11 mouse cellular contexts compared by ENCODE assay signal in genomic region chr19:21165763-21166464, GRCm38 (mm10).
DNase-seq lines count a peak whose midpoint lies in the region; ATAC-seq and TF ChIP-seq lines count a peak whose summit lies in the region.
"Had no signal": no experiment of that assay in that cellular context is flagged by ENCODE, and none has a peak within 500 bp of the region (broad histone marks: within the 10 kb centered on the region; RNA-seq: fewer than 3 reads in every experiment).

No protein-coding gene starts in this region.

- in situ Hi-C loops in Patski (cut with MboI; ENCODE audit: low pct_unique_long_range_greater_than_20kb): loop anchor here (10.0 kb wide), 1 partner anchor 131 kb away; no protein-coding TSS in a partner anchor

- H3K9me3 ChIP-seq in hindbrain, embryonic 12.5 days (replicated peaks): no peaks in the 10 kb centered on the region
- H3K9me3 ChIP-seq in midbrain, embryonic 12.5 days: no peaks in the 10 kb centered on the region
- H3K9me3 ChIP-seq: heart, embryonic 15.5 days; liver, embryonic 12.5 days had no signal

- POLR2A ChIA-PET in Patski (lab: Charles Lee): no interaction called here

- no peaks in the 10 kb centered on the region for H3K27me3 ChIP-seq in Patski
- H3K27me3 ChIP-seq in hindbrain, embryonic 12.5 days: no peaks in the 10 kb centered on the region
- H3K27me3 ChIP-seq in midbrain, embryonic 12.5 days: 0 out of 2 replicates have a peak, but pooled peaks cover 6% of the 10 kb centered on the region
- H3K27me3 ChIP-seq: heart, embryonic 15.5 days; liver, embryonic 12.5 days had no signal

- H3K4me3 ChIP-seq in hindbrain, embryonic 12.5 days: no peak overlapping the region
- H3K4me3 ChIP-seq in midbrain, embryonic 12.5 days: no peak overlapping the region
- H3K4me3 ChIP-seq: heart, embryonic 15.5 days; liver, embryonic 12.5 days had no signal

- no peak overlapping the region for H3K9ac ChIP-seq in hindbrain, embryonic 12.5 days
- no peak overlapping the region for H3K9ac ChIP-seq in midbrain, embryonic 12.5 days (replicated peaks)
- H3K9ac ChIP-seq: heart, embryonic 15.5 days; liver, embryonic 12.5 days had no signal

- WGBS in hindbrain, embryonic 12.5 days: 17% methylated on average over 10 of the region's 10 CpGs
- WGBS in midbrain, embryonic 12.5 days: 10% methylated on average over 10 of the region's 10 CpGs

- H3K27ac ChIP-seq in hindbrain, embryonic 12.5 days: peak overlapping the region; percentile 64
- H3K27ac ChIP-seq in midbrain, embryonic 12.5 days (replicated peaks): peak overlapping the region; percentile 77
- H3K27ac ChIP-seq: heart, embryonic 15.5 days; liver, embryonic 12.5 days had no signal

- no peaks in the 10 kb centered on the region for H3K36me3 ChIP-seq in hindbrain, embryonic 12.5 days
- H3K36me3 ChIP-seq in midbrain, embryonic 12.5 days: no peaks in the 10 kb centered on the region
- H3K36me3 ChIP-seq: heart, embryonic 15.5 days; liver, embryonic 12.5 days had no signal

- DNase-seq in Patski (ENCODE audit: low read depth, low spot score): no peak
- DNase-seq in embryo, embryonic 11 days: peak; percentile 45
- no peak for DNase-seq in urinary bladder, adult 18-20 months (ENCODE audit: low spot score in 2 of 2)
- DNase-seq in heart, adult 18-20 months: no peak
- DNase-seq in gastrocnemius, adult 18-20 months (ENCODE audit: low spot score): no peak
- DNase-seq in right cerebral cortex, postnatal 10 days (ENCODE audit: low spot score in 2 of 2): no peak
- DNase-seq: kidney, postnatal 36 days had no signal

- H3K4me1 ChIP-seq in hindbrain, embryonic 12.5 days: peaks cover 24% of the 10 kb centered on the region
- H3K4me1 ChIP-seq in midbrain, embryonic 12.5 days: peaks cover 35% of the 10 kb centered on the region
- H3K4me1 ChIP-seq: liver, embryonic 12.5 days had no signal

- ATAC-seq in Patski: peak; percentile 28
- peak; percentile 81 for ATAC-seq in hindbrain, embryonic 12.5 days (ENCODE audit: low FRiP score)
- peak; percentile 84 for ATAC-seq in midbrain, embryonic 12.5 days (ENCODE audit: low FRiP score, low read depth)
- ATAC-seq: liver, embryonic 12.5 days had no signal

- H3K4me2 ChIP-seq in hindbrain, embryonic 12.5 days (replicated peaks): peak overlapping the region; percentile 36
- peak overlapping the region; percentile 18 for H3K4me2 ChIP-seq in midbrain, embryonic 12.5 days (replicated peaks)
- H3K4me2 ChIP-seq: heart, embryonic 15.5 days; liver, embryonic 12.5 days had no signal

- CTCF ChIA-PET in Patski (lab: Charles Lee): interaction anchor here (0.6 to 1.2 kb wide), 3 partner anchors 29 to 62 kb away, joined by 3 read pairs; no protein-coding TSS in a partner anchor

- no peak for TF ChIP-seq CTCF in Patski (IDR thresholded peaks at IDR 0.05)

Comparison
In these comparisons a context has a peak if more than half of its experiments do, and no peak if none do; other contexts are left out.
1. ATAC-seq: peak in every context shown above with its lines; median percentile 84 in midbrain, embryonic 12.5 days; 81 in hindbrain, embryonic 12.5 days; 28 in Patski.